Mouse (Mus musculus): ENCODE measurements around the gene Taf8.
"Not testable (repeated sequence)": the region's sequence is repeated elsewhere in the genome, so short reads cannot be mapped to it uniquely, and the experiment has no call there.

Taf8 gene

DNA sequence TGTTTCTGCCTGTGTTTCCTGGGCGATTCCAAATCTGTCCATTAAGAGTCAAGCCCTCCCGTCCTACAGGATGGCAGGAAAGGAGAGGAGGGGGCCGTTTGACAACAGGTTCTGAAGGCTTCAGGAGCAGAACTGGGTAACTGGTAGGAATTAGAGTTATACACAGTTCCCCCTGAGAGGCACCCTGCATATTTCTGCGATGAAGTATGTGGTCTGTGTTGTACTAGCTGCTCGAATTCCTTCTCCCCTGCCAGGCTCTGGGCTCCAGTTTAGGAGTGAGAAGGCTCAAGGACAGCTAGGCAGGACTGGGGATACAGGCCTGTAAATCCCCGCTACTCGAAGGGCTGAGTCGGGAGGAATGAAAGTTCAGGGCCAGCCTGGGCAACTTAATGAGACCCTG is 16.1 kb upstream of the Taf8 start:
- DNase-seq (ENCODE audit: low read depth, low spot score): no peak

DNA sequence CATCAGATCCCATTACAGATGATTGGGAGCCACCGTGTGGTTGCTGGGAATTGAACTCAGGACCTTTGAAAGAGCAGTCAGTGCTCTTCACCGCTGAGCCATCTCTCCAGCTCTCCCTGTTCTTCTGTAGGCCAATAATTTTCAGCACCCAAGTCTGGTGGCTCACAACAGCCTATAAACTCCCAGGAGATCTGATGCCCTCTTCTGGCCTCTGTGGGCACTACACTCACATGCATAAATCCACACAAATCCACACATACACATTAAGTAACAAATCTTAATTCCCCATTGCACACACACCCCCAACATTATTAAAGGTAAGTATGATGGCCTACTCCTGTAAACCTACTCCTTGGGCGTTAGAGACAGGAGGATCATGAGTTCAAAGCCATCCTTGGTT is 14.1 kb upstream of the Taf8 start:
- DNase-seq (ENCODE audit: low read depth, low spot score): no peak

DNA sequence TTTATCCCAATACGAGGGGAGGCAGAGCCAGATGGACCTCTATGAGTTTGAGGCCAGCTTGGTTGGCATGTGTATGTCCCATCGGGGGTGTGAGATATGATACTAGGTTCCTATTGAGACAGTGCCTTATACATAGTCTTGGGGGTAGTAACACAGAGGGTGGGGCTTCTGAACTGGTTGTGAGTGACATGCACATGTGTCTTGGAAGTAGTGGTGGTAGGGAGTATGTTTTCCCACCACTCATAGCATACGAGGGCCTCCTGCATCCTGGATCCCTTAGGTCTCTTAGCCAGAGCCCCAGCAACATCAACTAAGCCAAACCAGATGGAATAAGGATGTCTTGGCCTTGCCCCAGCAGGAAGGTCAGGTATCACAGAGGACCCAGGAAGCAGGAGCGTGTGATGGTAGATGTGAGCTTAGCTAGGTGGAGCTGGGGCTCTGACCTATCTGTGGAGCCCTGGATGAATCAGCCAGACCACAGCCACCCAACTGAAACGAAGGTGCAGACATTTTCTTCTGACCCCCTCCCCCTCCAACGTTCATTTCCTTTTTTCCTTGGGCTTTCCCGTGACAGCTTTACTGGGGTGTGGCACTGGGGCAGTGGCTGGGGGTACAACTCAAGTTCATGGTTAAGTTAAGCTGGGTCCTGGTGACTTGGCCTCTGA is 13.2 kb upstream of the Taf8 start:
- no peak for DNase-seq (ENCODE audit: low read depth, low spot score)

DNA sequence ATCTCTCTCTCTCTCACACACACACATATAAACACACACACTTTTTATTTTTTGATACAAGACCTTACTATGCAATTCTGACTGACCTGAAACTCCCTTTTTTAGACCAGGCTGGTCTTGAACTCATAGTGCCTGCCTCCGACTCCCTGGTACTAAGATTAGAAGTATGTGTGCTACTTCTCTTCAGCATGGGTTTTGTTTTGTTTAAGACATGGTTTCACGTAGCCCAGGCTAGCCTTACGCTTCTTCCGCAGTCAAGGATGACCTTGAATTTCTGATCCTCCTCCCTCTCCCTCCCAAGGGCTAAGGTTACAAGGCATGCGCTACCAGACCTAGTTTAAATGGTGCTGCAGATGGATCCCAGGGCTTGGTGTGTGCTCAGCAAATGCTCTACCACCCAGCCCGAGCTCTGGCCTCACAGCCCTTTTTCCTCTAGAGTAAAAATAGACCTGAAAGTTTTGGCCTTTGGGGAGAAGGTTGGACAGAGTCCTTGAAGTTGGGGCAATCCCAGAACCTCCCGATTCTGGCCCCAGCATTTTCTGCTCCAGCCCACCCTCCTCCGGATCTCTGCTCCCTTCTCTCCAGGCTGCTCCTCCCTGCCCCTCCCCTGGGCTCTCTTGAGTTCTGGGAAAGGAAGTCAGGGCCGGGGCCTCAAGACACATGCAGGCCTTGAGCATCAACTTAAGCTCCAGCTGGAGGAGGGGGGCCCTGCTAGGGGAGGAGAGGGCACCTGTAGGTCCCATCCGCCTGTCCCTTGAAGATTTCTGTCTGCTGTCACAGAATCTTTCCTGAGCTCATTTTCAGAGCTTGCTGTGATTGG is 11.1 kb upstream of the Taf8 start:
- DNase-seq (ENCODE audit: low read depth, low spot score): no peak

DNA sequence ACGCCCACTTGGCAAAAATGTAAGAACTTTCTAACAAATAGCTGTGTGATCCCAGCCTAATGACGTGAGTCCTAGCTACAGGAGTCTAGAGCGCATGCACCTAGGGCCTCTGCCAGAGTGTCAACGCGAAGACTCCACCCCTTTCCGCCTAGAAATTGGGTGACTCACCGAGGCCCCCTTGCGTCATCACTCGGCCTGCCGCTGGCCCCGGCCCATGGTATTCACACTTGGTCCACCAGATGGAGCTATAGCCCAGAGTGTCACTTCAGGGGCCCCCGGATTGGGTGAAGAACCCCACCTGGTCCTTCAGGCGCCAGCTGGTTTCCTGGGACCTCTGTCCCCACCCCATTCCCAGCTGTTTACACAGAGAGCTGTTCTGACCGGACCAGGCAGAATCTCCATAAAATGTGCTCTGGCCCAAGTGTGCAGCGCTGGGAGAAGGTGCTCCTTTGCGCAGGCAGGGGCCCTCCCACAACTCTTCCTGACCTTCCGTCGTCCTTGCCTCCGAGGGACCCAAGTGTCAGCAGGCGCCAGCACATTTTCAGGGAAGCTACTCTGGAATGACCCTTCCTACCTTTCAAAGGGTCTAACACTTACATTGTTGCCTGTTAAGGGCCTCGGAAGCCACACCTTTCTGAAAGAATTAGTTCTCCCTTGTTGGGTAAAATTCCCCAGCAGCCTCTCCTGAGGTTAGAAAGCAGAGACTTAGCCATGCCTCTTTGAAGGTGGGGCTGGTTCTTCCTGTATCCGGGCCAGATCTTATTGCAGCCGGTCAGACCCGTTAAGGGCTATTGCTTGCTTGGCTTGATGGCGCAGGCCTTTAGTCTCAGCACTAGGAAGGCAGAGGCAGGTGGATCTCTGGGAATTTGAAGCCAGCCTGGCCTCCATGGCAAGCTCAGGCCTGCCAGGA is 9.3 kb upstream of the Taf8 start:
- peak; percentile 89 for DNase-seq (ENCODE audit: low read depth, low spot score)

DNA sequence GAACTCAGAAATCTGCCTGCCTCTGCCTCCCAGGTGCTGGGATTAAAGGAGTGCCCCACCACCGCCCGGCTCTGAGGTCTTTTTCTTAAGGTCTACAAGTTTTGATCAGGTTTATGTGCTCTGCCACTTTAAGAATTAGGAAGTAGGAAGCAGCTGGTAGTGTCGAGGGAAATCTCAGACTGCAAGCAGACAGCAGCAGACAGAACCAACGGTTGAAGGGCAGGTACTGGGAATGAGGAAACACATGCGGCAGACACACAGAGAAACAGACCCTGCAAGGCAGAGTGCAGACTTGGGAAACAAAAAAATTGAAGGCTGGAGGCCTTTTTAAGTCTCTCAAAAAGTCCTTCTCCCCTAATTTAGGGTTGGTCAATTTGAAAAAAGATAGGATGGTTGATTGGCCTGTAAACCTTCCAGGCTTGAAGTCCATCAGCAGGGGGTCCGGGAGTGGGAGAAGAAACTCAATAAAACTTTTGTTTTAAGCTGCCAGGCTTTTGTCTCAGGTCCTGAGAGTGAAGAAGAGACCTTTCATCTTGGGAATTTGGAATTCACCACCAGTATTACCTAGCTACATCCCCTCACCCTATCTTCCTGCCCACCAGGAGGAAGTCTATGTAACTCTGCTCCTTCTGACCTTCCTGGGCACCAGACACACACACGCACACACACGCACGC is 7.1 kb upstream of the Taf8 start:
- no peak for DNase-seq (ENCODE audit: low read depth, low spot score)

DNA sequence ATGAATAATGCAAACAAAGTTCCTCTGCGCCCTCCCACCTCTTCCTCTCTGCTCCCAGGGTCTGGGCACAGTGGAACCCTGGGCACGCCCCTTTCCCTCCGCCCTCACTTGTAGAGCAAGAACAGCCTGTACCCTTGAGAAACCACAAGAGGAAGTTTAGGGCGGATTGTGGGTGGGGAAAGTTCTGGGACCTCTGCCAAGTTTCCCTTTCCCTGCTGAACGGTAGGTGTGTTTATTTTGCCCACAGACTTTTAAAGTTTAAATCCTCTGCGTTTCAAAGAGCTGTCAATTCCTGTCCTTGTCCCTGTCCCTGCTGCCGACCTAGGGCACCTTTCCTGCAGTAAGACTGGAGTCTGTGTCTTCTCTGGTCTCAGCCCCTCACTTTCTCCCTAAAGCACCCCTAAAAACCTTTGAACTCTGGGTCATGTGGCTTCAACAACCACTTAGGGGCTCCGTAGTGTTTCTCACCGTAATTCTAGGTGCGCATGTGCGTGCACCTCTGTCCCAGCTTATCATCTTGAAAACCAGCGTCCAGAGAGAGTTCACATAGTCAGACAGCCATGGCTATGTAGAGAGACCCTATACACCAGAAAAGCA is 6.0 kb upstream of the Taf8 start:
- peak; percentile 88 for DNase-seq (ENCODE audit: low read depth, low spot score)

DNA sequence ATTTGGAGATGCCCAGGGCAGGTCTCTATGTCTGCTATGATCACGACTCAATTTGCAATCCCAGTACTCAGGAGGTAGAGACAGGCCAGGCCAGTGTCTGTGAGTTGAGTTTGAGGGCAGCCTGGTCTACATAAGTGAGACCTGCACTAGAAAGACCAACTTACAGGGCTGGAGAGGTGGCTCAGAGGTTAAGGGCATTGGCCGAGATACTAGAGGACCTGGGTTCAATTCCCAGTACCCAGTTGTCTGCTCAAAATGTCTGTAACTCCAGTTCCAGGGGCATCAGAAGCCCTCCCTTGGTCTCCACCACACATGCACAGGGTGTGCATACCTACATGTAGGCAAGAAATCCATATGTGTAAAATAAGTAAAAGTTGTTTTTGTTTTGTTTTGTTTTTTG is 5.4 kb upstream of the Taf8 start:
- DNase-seq (ENCODE audit: low read depth, low spot score): no peak

DNA sequence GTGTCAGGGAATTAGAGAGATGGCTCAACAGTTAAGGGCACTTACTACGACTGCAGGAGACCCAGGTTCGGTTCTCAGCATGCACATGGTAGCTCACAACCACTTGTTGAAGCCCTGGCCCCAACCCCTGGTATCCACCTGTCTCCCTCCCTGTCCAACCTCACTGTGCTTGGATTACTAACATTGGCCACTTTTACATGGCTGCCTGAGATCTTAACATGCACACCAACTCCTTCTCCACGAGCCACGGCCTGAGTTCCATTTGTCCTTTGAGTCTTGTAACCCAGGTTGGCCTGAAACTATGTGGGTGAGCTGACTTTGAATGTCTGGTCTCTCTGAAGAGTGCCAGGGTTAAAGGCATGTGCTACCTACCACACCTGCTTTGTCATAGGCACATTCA is 4.6 kb upstream of the Taf8 start:
- no peak for DNase-seq (ENCODE audit: low read depth, low spot score)

DNA sequence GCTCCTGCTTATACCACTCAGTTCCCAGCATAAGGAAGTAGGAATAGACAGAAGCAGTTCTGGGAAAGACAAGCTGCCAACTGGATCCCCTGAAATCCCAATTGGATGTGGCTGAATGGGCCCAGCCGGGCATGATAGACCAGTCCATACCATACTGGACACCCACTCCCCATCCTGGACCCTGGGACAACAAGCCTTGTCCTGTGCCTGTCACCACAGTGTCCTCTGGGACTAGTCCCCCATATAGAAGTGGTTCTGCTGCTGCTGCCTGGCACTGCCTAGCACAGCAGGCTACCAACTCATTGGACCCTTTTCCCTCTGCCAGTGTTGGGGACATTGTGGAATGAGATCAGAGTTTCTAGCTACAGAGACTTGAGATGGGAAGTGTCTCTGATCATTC is 4.0 kb upstream of the Taf8 start:
- no peak for DNase-seq (ENCODE audit: low read depth, low spot score)

DNA sequence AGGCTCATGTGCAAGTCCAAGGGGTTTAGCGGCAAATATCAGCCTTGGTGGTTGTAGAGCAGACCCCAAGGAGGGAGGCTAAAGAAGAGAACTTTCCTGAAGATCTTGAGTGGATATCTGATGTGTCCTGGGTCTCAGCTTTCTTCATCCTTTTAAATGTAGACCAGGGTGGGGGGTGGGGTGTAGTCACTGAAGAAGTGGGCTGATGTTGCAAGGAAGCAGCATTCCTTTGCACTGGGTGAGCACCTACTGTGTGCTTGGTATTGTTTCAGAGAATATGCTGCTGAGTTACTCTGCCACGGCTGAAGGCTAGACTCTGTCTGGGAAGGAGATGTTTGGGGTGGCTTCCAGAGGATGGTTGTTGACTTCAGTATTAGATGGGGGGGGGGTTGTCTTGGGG is 3.5 kb upstream of the Taf8 start:
- DNase-seq (ENCODE audit: low read depth, low spot score): no peak

DNA sequence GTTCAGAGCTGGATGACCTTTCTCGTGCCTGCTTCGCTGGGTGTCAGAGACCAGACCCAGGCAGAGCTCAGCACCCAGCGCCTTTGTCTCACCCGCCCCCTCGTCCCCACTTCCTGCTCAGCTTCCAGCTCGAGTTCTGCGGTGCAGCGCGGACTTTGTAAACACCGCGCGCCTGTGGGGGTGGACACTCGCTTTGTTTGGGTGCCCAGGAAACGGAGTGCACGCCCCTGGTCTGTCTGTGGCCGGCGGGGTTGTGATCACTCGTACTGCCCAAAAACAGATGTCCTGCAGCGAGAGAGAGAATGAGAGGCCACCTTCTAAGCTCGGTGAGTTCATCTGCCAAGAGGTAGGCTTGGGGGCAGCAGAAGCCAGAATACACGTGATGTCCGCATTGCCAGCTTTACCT is 2.9 kb upstream of the Taf8 start, which contains the start of gene Ccnd3:
Ccnd3 (plus strand) TSS at position 111 of the 406 bp plus-strand sequence.
- no peak for DNase-seq (ENCODE audit: low read depth, low spot score)

DNA sequence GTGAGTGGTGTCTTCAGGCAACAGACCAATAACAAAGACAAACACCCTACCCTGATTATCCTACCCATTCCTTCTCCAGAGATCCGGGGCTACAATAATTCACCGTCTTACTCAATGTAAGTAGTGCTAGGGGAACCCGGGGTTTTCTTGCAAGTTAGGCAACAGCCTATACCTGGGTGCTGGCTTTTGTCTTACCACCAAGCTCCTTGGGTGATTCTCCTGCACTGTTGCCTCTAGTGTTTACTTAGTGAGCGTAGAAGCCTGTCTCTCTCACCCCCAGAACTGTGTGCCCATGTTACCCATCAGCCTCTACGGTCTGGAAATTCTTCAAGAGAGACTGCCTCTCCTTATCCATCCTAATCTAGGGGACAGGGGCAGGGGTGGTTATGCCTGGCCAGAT is 2.1 kb upstream of the Taf8 start:
- no peak for DNase-seq (ENCODE audit: low read depth, low spot score)

DNA sequence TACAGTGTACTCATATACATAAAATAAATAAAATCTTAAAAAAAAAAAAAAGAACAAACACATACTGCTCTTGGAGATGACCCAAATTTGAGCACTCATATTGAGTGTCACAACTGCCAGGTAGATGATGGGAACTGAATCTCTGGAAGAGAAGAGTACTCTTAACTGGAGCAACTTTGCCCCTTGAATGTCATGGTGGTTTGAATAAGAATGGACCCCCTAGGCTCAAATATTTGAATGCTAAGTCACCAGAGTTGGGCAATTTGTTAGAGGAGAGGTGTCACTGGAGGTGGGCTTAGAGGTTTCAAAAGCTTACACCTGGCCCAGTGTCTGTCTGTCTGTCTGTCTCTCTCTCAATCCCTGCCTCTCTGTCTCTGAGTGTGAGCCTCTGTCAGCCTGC is 1.6 kb upstream of the Taf8 start:
- DNase-seq (ENCODE audit: low read depth, low spot score): no peak

DNA sequence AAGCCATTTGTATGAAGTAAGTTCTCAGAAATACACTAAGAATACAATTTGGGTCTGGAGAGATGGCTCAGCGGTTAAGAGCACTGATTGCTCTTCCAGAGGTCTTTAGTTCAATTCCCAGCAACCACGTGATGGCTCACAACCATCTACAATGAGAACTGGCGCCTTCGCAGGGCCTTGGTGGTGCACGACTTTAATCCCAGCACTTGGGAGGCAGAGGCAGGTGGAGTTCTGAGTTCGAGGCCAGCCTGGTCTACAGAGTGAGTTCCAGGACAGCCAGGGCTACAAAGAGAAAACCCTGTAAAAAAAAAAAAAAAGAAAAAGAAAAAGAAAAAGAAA is 584 bp upstream of the Taf8 start:
- not testable (repeated sequence) for DNase-seq (ENCODE audit: low read depth, low spot score)

DNA sequence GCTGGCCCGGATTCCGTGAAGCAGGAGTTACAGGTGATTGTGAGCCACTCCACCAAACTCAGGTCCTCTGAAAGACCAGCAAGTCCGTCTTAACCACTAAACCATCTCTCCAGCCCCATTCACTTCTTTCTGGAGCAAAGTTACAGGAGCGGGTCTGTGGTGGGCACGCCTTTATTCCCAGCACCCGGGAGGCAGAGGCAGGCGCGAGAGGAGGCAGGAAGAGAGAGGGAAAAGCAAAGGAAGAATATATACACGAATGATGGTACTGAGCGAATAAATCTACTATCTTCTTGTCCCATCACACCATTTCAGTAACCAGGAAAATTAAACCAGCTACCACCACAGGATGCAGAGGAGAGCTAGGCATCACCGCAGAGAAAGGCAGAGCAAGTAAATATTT is 561 bp downstream of the Taf8 start:
- DNase-seq (ENCODE audit: low read depth, low spot score): no peak

DNA sequence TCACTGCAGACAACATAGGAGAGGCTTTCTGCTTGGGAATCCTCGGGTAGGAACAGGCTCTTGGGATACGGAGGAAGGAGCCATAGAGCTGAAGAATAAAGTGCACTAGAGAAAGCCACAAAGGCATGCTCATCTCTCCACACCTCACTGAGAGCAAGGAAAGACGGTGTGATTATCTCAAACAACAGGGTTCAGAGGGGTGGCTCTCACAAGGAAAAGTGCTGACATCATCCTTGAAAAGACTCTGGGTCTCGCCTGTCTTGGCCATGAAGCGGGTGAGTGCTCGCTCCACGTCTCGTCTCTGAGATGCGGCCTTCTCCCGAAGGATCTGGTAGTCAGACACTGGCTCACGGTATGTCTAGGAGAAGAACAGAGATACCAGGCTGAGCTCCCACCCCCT is 8.0 kb downstream of the Taf8 start:
- DNase-seq (ENCODE audit: low read depth, low spot score): no peak

DNA sequence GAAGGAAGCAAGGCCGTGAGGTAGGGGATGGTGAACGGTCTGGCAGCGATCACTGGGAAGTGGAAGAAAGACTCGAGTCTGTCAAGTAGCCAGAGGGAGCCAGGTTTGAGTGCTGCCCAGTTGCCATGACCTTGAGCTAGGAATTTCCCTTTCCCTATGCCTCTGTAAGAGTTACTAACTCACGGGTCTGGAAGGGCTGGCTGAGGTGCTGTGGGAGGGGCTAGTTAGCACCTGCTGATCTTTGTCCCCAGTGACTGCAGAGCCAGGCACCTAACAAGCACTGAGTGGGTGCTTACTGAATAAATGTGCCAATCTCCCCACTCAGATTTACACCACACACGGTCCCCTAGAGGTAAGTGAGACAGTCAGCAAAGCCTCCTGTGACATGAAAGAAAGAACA is 8.4 kb downstream of the Taf8 start:
- DNase-seq (ENCODE audit: low read depth, low spot score): no peak

DNA sequence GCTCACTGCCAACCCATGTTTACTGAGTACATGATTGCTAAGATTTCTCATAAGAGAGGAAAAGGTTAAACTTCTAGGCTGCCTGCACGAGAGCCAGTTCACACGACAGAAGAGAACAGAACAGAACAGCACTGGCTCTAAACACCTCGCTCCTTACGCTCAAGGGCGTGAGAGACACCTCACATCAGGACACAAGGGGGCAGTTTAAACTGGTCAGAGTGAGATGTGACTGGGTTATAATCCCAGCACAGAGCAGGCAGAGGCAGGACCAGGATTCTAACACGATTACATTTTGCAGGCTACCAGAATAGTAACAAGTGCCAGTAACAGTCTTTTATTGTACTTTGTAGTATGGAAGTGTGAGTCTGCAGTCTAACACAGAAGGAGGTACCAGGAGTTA is 9.4 kb downstream of the Taf8 start:
- no peak for DNase-seq (ENCODE audit: low read depth, low spot score)

DNA sequence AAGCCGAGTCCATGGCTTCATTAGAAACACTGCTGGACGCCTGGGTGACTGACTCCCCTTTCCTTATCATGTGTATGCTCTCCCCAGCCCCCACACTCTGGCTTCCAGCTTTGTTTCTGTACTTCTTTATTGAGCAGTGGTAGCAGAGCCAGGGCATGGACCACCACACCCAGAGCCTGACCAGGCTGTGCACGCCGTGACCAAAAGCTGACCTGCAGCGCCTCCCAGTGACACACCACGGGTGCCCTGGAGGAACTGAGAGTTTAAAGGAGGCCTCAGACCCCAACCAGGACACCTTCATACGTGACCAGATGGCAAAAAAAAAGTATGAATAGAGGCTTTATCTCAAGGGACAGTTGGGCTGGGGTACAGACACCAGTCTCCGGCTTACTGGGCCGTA is 11.3 kb downstream of the Taf8 start:
- no peak for DNase-seq (ENCODE audit: low read depth, low spot score)

DNA sequence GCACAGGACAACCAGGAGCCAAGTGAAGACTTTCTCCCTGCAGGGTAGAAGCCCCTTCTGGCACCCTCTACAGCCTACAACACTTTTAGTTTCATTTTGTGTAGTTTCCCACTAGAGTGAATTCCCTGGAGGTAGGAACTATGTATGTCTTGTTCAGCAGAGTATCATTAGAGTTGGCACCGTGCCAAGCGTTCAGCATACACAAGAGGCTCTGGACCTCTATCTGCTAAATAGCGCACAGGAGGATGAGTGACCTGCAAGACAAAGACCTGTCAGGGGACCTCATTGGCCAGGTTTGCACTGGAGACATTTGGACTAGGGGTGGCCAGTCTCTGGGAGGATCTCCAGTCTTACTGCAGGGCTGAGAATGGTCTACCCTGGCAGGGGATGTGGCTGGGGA is 16.3 kb downstream of the Taf8 start:
- no peak for DNase-seq (ENCODE audit: low read depth, low spot score)

DNA sequence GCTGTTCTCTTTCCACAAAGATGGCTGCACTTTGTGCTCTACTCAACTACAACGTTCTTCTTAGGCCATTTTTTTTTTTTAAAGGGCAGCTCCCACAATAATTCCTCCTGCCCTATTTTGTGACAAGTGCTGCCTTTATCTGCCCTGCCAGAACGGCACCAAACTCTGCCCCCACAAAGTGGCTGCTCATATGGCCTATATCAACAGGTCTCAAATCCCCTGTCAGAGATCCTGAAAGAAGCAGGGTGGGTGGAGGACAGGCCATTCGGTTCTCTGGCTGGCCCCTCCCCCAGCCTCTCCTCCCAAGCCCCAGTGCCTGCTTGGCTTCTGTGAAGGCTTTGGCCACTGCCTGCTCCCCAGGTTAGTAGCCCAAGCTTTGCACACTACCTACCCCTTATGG is 17.1 kb downstream of the Taf8 start:
- no peak for DNase-seq (ENCODE audit: low read depth, low spot score)
